Mouse (Mus musculus): Measurements from ENCODE around the gene Has1. TPM values are rescaled to one million over a fixed set of nuclear protein-coding genes. Genes with fewer than 3 reads are reported as not detected.
"Not testable (repeated sequence)": the region's sequence is repeated elsewhere in the genome, so short reads cannot be mapped to it uniquely, and the experiment has no call there.

The Has1 gene
- total RNA-seq, 2 experiments from 2014 or later = 0.09 to 0.52 TPM

GRCm38 (mm10) chr17:17844606-17845005 lies 10.4 kb downstream of the Has1 start:
- not testable (repeated sequence) for DNase-seq (ENCODE audit: low spot score)

GRCm38 (mm10) chr17:17843534-17844261 lies 11.3 kb downstream of the Has1 start:
- DNase-seq (ENCODE audit: low spot score) = no peak

GRCm38 (mm10) chr17:17840796-17841195 lies 14.2 kb downstream of the Has1 start:
- DNase-seq (ENCODE audit: low spot score) = no peak

GRCm38 (mm10) chr17:17839276-17839675 lies 15.7 kb downstream of the Has1 start:
- DNase-seq (ENCODE audit: low spot score) = no peak

GRCm38 (mm10) chr17:17837919-17838701 lies 16.9 kb downstream of the Has1 start:
- peak; percentile 96 for DNase-seq (ENCODE audit: low spot score)

- DNase-seq (ENCODE audit: low spot score) = no peak
Observed at GRCm38 (mm10) chr17:17837426-17837825, 17.6 kb downstream of the Has1 start.

GRCm38 (mm10) chr17:17836101-17836500 lies 18.9 kb downstream of the Has1 start:
- no peak for DNase-seq (ENCODE audit: low spot score)

GRCm38 (mm10) chr17:17834896-17835295 lies 20.1 kb downstream of the Has1 start:
- no peak for DNase-seq (ENCODE audit: low spot score)

GRCm38 (mm10) chr17:17830731-17831130 lies 24.3 kb downstream of the Has1 start:
- no peak for DNase-seq (ENCODE audit: low spot score)

- DNase-seq (ENCODE audit: low spot score) = no peak
Observed at GRCm38 (mm10) chr17:17829816-17830535, 25.0 kb downstream of the Has1 start.

- DNase-seq (ENCODE audit: low spot score) = no peak
Observed at GRCm38 (mm10) chr17:17829052-17829785, 25.8 kb downstream of the Has1 start.

- DNase-seq (ENCODE audit: low spot score) = peak; percentile 30
Observed at GRCm38 (mm10) chr17:17828191-17828981, 26.6 kb downstream of the Has1 start.

GRCm38 (mm10) chr17:17827658-17828190 lies 27.3 kb downstream of the Has1 start:
- DNase-seq (ENCODE audit: low spot score) = peak; percentile 39

- peak; percentile 93 for DNase-seq (ENCODE audit: low spot score)
Observed at GRCm38 (mm10) chr17:17826751-17827657, 28.0 kb downstream of the Has1 start, which contains the start of gene Spaca6. Spaca6 (plus strand) TSS chr17:17827158.

- DNase-seq (ENCODE audit: low spot score) = peak; percentile 42
Observed at GRCm38 (mm10) chr17:17825921-17826591, 28.9 kb downstream of the Has1 start.

GRCm38 (mm10) chr17:17823612-17824336 lies 31.2 kb downstream of the Has1 start:
- no peak for DNase-seq (ENCODE audit: low spot score)

- no peak for DNase-seq (ENCODE audit: low spot score)
Observed at GRCm38 (mm10) chr17:17795527-17795926, 59.5 kb downstream of the Has1 start.
